In the genomic region with DNA sequence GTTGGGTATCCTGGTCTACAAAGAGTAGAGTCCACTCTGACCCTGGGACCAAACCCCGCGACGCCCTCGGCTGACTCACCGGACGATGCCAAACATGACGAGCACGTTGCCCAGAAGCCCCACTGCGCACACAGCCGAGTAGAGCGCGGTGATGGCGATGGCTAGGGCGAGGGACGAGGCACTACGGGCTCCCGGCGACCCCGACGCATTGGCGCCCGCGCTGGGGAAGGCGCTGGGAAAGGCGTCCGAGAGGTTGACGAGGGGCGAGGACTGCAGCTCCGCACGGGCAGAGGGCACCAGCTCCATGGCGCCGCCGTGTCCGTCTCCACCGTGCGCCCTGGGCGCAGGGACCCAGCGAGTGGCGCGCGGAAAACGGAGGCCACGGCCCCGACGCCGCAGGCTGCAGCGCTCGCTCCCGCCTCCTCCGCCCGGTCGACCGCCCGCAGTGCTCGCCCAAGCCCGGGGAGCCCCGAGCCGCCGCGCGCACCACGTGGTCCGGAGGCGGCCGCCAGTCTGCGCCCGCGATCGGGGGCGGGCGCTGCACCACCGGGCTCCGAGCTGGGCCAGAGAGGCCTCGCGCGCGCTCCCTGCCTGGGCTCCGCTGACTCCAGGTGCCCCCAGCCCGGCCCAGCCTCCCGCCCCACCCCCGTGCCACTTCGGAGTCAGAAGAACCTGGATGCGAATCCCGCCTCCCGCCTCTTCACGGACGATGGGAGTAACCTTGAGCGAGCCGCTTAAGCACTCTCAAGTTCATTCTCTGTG, we compare ENCODE assay signal across 8 mouse cellular contexts. TPM values are rescaled to one million over a fixed set of nuclear protein-coding genes. Genes with fewer than 3 reads are reported as not detected.
DNase-seq lines count a peak whose midpoint lies in the region; ATAC-seq and TF ChIP-seq lines count a peak whose summit lies in the region.
"Had no signal": no experiment of that assay in that cellular context is flagged by ENCODE, and none has a peak within 500 bp of the region (broad histone marks: within the 10 kb centered on the region; RNA-seq: fewer than 3 reads in every experiment).

A gene (minus strand): TSS at position 407 of the 762 bp plus-strand sequence.

- H3K4me1 ChIP-seq in heart, embryonic 14.5 days (ENCODE audit: control insufficient read depth in 2 of 2, insufficient read depth in 2 of 2, low read length in 2 of 2): peaks cover 2 to 6% of the 10 kb centered on the region in 2 experiments; a peak in 1 of 4 replicates
- peaks cover 10% of the 10 kb centered on the region for H3K4me1 ChIP-seq in liver, embryonic 11.5 days (replicated peaks; ENCODE audit: control insufficient read depth, insufficient read depth, low read length)
- H3K4me1 ChIP-seq in small intestine, adult 2 months (ENCODE audit: control insufficient read depth, insufficient read depth, insufficient read length, low read length): no peaks in the 10 kb centered on the region; the same call in 1 of the 2 replicates

- peaks cover 50% of the 10 kb centered on the region for H3K27me3 ChIP-seq in heart, embryonic 14.5 days (ENCODE audit: control insufficient read depth, insufficient read depth, low read length)
- peaks cover 59% of the 10 kb centered on the region for H3K27me3 ChIP-seq in liver, embryonic 11.5 days (replicated peaks; ENCODE audit: control insufficient read depth, insufficient read depth, low read length)
- H3K27me3 ChIP-seq in small intestine, adult 2 months (ENCODE audit: control insufficient read depth, insufficient read depth, low read length): peaks cover 8% of the 10 kb centered on the region

- peaks cover 3% of the 10 kb centered on the region; the same call in 1 of the 2 replicates for H3K9me3 ChIP-seq in heart, embryonic 14.5 days (ENCODE audit: control insufficient read depth, low read length)
- H3K9me3 ChIP-seq in liver, embryonic 11.5 days (ENCODE audit: control insufficient read depth, low read length): no peaks in the 10 kb centered on the region

- peak within 1 kb of the TSS; percentile 88 for H3K4me2 ChIP-seq in heart, embryonic 14.5 days (ENCODE audit: low read length)
- peak within 1 kb of the TSS; percentile 70 for H3K4me2 ChIP-seq in liver, embryonic 11.5 days

- H3K9ac ChIP-seq in heart, embryonic 14.5 days (ENCODE audit: low read length): peak within 1 kb of the TSS; percentile 45
- no peak within 1 kb of the TSS for H3K9ac ChIP-seq in liver, embryonic 11.5 days (ENCODE audit: low read depth, low read length)

- H3K27ac ChIP-seq in heart, embryonic 14.5 days (replicated peaks in 1 of 2; ENCODE audit: control insufficient read depth in 1 of 2, insufficient read depth in 1 of 2, low read depth in 2 of 2, low read length in 2 of 2): no peak within 1 kb of the TSS
- no peak within 1 kb of the TSS for H3K27ac ChIP-seq in liver, embryonic 11.5 days (ENCODE audit: low read depth, low read length)
- H3K27ac ChIP-seq in small intestine, adult 2 months (ENCODE audit: insufficient read depth, low read depth, low read length): no peak within 1 kb of the TSS
- H3K27ac ChIP-seq: macrophage had no signal

- peak within 1 kb of the TSS; percentile 33 to 50 for H3K4me3 ChIP-seq in heart, embryonic 14.5 days (ENCODE audit: control insufficient read depth in 1 of 2, insufficient read depth in 1 of 2, low read depth in 1 of 2, low read length in 2 of 2)
- peak within 1 kb of the TSS; percentile 48 for H3K4me3 ChIP-seq in liver, embryonic 11.5 days (ENCODE audit: low read depth, low read length)
- peak within 1 kb of the TSS; percentile 40 for H3K4me3 ChIP-seq in small intestine, adult 2 months (ENCODE audit: low read depth, low read length)

- DNase-seq in left cerebral cortex, adult 8-10 months (ENCODE audit: low spot score in 2 of 2): peak in 1 of 2 experiments; percentile 49
- no peak for DNase-seq in left cerebral cortex, adult 11 months (ENCODE audit: low spot score)
- DNase-seq in embryo, embryonic 10 days (ENCODE audit: low spot score): peak; percentile 33
- peak; percentile 44 for DNase-seq in liver, embryonic 11.5 days (ENCODE audit: low spot score)
- DNase-seq in cerebellum, adult 18-20 months: no peak

- no peak for TF ChIP-seq CTCF in small intestine, adult 2 months (IDR thresholded peaks at IDR 0.05; ENCODE audit: extremely low read depth, insufficient read length, insufficient replicate concordance, low read depth, low read length)

- ATAC-seq in heart, embryonic 14.5 days (ENCODE audit: insufficient number of reproducible peaks, insufficient read depth, low FRiP score, low read depth): no peak; the same call in 1 of the 2 replicates
- no peak for ATAC-seq in liver, embryonic 11.5 days (replicated peaks; ENCODE audit: low FRiP score)

- H3K36me3 ChIP-seq in heart, embryonic 14.5 days (ENCODE audit: control insufficient read depth, insufficient read depth, low read length): no peaks in the 10 kb centered on the region
- H3K36me3 ChIP-seq in liver, embryonic 11.5 days (ENCODE audit: control insufficient read depth, insufficient read depth, low read length): no peaks in the 10 kb centered on the region
- no peaks in the 10 kb centered on the region for H3K36me3 ChIP-seq in small intestine, adult 2 months (ENCODE audit: control insufficient read depth, insufficient read depth, low read length)

- 1% methylated on average over 86 of the region's 89 CpGs for WGBS in heart, embryonic 14.5 days
- WGBS in liver, embryonic 11.5 days: 2% methylated on average over 86 of the region's 89 CpGs
- WGBS in small intestine, adult 2 months: 1% methylated on average over 88 of the region's 89 CpGs

- no peak for TF ChIP-seq POLR2A in small intestine, adult 2 months (IDR thresholded peaks at IDR 0.05; ENCODE audit: low read depth, low read length)

RNA-seq across cellular contexts. Expression of the gene that starts here (rescaled TPM):
- total RNA-seq in left cerebral cortex, adult 8-10 months (2022): 10 to 100 TPM; 17.7 to 22.3 (median 21.3) TPM
- polyA plus RNA-seq in heart, embryonic 14.5 days (2014; fragmentation: Nextera tagmentation; extraction: Ambion mirVana): 0.50 and 0.69 TPM in 2 replicates
- 0.45 and 0.56 TPM in 2 replicates for polyA plus RNA-seq in liver, embryonic 11.5 days (2014; fragmentation: Nextera tagmentation; extraction: Ambion mirVana)
- 0.28 and 0.60 TPM in 2 replicates for polyA plus RNA-seq in small intestine, adult 2 months (2012; rRNA removed)

Comparison
In these comparisons a context has a peak if more than half of its experiments do, and no peak if none do; other contexts are left out.
1. Peak in DNase-seq, H3K4me3 ChIP-seq and H3K4me2 ChIP-seq in liver, embryonic 11.5 days; RNA of the gene not detected or under 1 TPM.